Mouse (Mus musculus): ENCODE results near the gene Mpp6. TPM values are rescaled to one million over a fixed set of nuclear protein-coding genes. Genes with fewer than 3 reads are reported as not detected.

Mpp6 gene
- polyA plus RNA-seq (2015; fragmentation: Nextera tagmentation; extraction: Ambion mirVana), result 50.6 and 51.0 TPM in 2 replicates

DNA sequence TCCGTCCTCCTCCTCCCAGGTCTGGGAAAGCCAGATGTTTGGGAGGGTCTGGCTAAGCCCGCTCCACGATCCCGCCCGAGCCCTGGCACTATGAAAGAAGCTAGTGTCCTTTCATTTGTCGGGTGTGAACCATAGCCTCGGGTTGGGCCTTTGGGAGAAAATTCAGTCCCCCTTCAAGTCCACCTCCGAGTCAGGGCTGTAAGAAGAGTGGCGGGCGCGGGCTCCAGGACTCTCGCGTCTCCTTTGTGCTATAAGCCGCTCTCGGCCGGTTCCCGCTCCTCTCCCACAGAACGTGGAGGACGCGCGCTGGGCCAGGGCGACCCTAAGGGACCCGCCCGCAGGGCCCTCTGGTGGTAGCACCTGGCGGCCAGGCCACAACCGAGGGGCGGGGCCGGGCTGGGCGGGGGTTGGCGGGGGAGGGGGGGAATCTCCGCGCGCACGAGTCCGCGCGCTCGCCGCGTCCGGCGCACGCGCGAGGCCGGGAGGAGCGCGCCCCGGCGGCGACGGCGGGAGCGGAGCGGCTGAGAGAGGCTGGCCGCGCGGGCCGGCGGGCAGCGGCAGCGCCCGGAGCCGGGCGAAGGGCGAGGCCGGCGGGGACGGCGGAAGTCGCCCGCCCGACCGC lies at the start of gene Mpp6:
Gene Mpp6 (plus strand): TSS at position 485 of the 622 bp plus-strand sequence.
- peak; percentile 77 for DNase-seq (ENCODE audit: low spot score)

DNA sequence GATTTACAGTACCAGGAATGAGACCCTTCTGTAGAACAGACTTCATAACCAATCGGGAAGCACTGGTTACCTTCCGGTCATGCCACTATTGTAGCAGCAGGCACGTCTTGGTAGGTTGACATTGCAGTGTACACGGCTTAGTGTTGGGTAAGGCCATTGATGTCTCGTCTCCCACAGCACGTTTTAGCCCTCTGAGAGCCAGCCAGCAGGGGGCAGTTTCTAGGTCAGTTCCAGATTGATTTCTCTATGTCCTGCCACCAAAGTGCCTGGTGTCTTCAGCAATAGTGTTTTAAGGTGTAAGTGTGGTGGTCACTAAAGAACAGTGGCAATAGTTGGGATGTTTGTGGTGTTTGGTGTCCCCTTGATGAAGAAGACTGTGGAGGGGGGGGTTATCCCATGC lies 43.9 kb upstream of the Mpp6 start:
- no peak for DNase-seq (ENCODE audit: low spot score)

DNA sequence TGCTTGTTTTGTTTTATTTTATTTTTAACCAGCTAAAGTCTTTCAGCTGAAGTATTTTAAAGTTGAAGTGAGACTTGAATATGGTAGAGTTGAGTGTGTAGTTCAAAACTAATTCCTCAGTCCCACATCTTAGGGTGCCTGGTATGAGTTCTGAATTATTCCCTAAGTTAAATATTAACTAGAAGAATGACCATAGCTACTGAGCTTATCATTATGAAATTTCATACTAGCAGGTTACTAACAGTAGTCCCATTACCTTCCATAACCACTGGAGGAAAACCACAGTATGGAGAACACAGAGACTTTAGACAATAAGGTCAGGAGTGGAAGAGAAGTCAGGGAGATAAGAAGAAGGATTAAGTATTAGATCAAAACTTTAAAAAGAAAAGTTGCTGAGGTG lies 41.6 kb upstream of the Mpp6 start:
- DNase-seq (ENCODE audit: low spot score), result no peak

DNA sequence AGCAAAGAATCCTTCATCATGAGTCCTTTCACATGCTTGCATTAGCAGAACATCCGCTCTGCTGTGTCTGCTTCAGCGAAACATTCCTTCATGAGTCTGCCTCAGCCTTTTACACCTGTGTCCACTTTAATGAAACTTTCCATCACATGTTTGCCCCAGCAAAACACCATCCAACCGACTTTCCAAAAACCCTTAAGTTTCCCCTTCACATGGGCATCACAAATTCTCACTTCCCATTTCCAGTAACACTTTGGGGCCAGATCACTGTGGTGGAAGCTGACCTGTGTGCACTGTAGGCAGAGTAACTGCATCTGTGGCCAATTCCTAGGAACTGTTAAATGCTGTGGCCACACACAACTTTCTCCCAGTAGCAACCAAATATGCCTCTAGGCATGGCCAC lies 34.8 kb upstream of the Mpp6 start:
- no peak for DNase-seq (ENCODE audit: low spot score)

DNA sequence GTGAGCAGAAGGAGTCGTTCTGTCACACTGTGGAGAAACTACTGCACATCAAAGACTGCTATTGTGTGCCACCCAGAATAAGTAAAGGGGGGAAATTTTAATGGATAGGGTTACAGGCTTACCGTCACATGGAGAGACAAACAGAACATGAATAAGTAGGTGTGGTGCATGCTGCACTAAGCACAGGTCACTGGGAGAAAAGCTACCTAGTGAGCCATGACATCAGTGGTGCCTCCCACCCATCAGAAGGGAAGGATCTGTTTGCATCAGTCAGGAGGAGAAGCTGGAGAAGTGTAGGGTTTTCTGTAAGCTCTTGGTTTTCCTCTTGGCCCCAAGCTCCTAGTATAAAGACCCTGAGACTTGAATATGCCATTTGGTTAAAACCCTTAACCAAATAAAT lies 33.6 kb upstream of the Mpp6 start:
- no peak for DNase-seq (ENCODE audit: low spot score)

DNA sequence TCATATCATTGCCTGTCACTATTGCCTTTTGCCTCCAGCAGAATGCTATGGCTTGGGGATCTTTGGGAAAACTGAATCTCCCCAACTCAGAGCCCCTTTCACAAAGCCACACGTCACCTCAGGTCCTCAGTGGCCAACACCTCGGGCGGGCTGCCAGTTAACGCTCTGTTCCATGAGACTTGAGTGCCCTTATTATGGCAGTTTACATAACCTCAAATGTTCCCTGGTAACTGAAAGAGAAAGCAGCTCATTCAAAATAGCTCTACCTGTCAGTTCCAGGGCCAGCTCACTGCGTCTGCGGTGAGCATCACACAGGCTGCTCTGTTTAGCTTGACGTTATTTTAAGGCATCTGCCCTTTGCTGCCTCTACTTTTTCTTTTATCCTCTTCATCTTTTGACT lies 29.6 kb upstream of the Mpp6 start:
- DNase-seq (ENCODE audit: low spot score), result no peak

DNA sequence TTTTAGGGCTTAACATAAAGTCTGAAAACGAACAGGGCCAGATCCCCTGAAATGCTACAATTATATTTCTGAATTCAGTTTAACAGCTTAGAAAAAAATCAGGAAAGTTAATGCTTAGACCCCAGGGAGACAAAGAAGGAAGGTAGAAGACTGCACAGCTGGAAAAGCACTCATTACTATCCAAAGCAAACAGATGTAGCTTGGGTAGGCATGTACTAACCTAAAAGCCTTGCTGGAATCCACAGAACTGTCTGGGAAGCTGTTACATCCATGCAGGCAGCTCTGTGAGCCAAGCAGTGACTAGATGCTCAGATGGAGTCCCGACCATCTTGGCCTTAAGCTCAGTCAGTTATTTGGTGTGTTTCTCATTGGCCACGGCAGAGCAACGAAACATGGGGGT lies 24.8 kb upstream of the Mpp6 start:
- DNase-seq (ENCODE audit: low spot score), result no peak

DNA sequence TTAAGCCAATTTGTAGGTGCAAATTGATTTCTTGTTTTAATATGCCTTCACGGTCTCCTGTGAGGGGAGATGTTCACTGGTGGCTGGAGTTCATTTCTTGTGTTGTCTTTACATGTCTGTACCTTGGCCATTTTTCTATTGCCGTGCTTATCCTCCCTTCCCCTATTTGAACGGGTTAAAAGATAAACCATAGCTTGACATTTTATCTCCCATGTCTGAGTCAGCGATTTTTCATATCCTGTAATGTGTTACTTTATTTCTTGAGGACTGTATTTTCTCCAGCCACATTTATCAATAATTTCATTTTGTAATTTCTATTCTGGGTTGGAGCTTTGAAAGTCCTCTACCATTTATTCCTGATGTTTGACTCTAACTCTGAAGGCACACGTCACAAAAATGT lies 20.7 kb upstream of the Mpp6 start:
- DNase-seq (ENCODE audit: low spot score), result no peak

DNA sequence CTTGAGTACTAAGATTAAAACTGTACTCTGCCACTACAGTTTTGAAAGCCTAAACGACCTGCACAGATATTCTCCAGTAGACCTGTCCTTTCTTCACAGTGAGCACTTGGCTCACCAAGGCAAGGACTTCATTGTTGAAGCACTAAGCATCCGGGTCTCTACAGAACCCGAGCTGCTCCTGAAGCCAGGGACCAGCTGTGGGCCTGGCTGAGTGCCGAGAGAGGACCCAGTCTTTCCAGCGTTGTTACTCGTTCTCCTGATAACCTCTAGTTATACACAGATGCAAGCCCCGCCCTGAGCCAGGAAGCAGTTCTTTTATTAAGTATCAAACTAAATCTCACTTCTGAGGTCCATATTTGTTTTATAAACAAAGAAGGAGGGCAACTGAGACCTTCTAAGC lies 19.8 kb upstream of the Mpp6 start:
- no peak for DNase-seq (ENCODE audit: low spot score)

DNA sequence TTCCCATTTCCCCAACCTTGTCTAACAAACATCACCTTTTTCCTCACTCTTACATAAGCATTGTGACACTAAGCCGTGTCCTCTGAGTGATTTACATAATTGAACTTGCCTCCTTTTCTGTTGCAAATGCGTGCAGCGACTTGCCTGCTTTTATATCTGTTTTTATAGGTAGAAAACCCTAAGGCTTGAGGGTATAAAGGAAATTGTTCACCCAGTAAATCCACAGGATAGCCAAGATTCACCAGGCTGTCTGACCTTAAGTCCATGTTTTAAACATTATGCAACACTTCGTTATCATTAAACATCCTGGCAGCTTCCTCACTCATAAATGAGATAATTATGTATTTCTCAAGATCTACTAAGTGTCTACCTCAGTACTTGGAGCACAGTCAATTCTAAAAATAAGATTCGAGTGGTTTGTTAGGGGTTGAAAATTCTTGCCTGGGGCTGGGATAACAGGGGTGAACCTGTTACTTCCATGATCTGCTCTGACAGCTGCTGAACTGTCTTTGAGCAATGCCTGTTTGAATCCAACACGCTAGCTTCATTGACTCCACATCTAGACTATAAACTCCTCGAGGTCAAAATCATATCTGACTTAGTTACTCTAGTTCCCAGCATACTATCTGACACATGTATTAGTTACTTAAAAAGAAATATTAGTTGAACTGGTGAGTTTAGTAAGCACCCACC lies 18.4 kb upstream of the Mpp6 start:
- DNase-seq (ENCODE audit: low spot score), result no peak

DNA sequence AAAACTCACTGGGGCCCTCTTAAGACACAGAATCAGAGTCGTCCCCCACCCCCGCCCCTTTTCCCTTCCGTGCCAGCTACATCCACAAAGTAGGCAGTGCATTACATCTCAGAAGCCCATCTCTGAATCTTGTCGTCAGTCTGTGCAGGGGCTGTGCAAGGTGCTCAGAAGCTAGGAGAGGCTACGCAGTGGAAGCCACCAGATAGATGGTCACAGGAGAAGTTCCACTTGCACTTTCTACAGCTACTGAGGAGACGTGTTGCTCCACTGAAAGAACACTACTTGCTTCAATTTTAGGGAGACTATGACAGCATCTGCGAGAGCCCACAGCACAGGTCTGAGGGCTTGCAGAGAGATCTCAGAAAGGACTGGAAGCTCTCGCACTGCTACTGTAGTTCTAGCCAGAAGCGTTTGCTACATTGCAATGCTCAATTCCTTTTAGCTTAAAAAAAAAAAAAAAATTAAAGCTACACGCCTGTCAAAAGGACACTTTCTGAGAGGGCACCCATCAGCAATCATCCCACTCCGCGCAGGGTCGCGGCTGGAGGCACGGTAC lies 762 bp upstream of the Mpp6 start:
- peak; percentile 28 for DNase-seq (ENCODE audit: low spot score)

DNA sequence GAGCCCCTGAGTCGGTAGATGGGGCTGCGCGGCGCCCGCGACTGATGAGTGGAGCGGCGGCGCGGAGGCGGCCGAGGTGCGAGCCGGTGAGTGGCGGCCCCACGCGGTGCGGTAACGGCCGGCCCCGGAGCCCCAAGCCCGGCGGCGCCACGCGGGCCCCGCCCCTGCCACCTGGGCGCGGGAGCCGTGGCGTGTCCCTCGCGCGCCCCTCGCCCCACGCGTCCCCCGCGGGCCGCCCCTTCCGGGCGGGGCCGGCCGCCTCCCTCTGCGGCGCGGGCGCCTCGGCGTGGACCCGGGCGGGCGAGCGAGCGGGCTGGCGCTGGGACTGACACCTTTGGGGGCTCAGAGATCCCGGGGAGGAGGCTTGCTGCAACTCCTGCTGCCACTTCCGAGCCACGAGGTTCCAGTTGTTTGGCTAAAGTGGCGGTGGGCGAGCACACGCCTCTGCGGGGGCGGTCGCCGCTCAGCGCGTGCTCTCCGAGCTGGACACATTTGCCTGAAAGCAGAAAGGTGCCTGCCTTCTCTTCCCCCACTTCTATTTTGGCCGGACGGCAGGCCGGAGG lies 419 bp downstream of the Mpp6 start:
- peak; percentile 55 for DNase-seq (ENCODE audit: low spot score)

DNA sequence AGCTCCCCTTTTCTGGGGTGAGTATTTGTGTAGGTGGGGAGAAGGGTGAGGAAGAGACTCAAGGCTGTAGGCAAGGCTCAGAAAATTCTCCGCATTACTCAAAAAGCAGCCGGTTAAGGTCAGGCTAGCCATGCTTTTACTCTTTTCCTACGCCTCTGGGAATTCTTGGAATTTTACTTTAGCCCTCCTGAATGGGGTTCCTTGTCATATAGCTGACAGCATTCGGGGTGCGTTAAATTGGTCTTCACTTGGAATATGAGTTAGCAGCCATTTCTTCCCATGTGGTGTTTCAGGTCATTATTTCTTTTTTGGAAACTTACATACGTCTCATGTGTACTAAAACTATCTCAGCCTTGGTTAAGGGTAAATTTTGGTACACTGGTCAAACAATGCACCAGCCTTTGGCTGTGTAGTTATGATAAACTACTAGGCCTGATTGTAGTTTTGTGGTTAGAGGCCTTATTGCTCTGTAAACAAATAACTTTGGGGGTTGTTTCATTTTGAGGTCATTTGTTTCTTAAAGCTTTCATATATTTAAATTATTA lies 1.1 kb downstream of the Mpp6 start:
- DNase-seq (ENCODE audit: low spot score), result no peak

DNA sequence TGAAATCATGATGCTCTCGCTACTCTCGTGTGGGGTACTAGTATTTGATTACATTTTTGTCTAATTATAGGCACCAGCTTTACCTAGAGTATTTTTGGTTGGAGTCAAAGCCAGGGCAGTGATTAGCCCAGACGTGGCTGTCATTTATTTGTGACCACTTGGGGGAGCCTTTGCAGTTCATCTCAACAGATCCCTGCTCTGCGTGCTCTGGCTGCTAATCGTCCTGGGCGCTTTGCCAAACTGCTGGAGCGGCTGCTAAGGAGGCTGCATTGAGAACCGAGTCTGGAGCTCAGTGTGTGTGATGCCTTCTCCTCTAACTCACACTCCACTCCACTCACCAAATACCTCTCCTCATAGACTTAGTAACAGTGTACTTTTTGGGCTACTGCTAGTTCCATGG lies 2.7 kb downstream of the Mpp6 start:
- peak; percentile 78 for DNase-seq (ENCODE audit: low spot score)

DNA sequence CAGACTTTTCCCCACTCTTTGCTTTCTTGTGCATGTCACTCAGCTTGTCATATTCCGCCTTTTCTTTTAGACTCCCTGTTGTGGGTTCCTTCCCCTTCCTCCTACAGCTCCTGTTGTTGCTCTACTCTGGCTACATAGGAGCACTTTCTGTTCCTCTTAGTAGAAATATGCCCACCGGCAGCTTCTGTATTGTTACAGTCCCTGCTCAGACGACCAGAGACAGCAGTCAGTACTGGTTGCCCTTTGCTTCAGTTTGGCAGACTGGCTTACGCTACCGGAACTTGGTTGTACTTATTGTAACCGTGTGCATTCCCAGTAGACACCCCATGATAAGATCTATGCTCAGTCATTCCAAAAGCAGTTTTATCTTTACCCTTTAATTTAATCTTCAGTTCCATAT lies 4.2 kb downstream of the Mpp6 start:
- DNase-seq (ENCODE audit: low spot score), result no peak

DNA sequence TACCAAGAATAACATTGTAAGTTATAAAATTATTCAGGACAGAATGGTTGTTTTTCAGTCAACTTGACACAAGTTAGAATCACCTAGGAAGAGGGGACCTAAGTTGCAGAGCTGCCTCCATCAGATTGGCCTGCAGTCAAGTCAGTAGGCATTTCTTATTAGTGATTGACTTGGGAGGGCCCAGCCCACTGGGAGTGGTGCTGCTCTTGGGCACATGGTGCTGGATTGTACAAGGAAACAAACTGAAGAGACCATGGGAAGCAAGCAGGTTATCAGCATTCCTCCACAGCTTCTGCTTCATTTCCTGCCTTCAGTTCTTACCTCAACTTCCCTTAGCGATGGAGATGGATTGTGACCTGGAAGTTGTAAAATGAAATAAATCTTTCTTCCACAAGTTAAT lies 10.9 kb downstream of the Mpp6 start:
- no peak for DNase-seq (ENCODE audit: low spot score)

DNA sequence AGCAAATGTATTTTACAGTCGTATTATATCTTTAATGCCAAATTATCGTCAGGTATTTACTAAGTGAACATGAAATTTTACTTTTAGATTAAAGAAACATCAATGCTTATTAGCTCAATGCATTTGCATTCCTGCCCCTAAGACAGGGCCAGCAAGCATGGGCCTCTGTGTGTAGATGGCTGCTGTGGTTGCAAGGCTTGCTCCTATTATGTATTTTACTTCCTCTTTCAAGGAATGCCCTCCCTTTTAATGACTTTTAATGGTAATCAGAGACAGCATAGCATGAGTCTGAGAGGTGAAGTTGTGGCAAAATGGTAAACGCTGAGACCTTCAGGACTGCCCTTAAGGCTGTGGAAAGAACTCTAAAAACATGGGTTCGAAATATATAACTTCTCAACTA lies 12.8 kb downstream of the Mpp6 start:
- DNase-seq (ENCODE audit: low spot score), result no peak

DNA sequence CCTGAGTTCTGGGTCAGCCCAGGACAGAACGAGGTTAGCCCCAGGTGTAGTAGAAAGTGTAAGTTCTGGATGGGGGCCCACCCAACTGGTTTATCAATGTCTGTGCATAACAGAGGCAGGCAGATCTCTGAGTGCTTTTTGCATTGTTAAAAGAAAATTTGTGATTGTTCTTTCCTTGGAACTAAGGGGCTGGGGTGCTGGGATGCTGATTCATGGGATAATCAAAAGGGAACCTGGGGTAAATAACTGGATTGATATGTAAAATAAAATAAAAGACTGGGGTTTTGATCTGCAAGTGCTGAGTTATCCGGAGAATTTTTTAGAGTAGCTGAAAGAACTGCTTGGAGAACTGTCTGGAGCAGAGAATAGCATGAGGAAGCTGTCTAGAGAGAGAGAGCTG lies 14.2 kb downstream of the Mpp6 start:
- no peak for DNase-seq (ENCODE audit: low spot score)

DNA sequence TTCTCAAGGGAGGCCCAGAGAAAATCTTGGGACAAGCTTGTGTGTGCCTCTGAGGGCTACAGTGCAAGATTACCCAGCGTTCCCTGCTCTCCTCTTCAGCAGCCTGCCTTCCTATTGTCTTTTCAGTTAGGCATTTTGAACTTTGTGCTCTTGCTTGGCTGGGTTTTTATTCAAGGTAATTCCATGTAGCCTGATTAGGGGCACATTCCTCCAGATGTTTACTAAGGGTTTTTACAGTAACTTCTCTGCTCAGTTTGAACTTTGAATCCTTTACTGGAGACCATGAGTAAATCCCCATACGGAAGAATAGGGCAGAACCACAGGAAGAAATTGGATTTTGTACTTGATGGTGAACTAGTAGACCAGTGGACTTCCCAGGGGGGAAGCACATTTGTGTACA lies 16.3 kb downstream of the Mpp6 start:
- no peak for DNase-seq (ENCODE audit: low spot score)

DNA sequence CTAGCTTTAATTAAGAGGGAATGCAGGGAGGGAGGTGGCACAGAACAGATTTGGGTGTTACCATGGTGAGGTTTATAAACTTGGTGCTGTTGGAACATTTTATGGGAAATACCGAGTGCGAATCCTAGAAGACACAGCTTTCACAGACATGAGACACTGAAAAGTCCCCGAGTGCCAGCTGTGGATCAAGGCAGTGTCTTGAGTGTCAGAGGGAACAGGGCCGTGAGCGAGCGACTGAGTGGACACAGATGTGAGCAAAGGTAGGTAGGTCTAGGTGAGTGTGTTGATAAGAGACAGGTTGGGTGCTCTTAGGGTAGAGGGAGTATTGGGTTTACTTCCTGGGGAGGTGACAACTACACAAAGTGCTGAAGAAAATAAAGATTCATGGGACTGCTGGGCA lies 17.5 kb downstream of the Mpp6 start:
- DNase-seq (ENCODE audit: low spot score), result no peak

DNA sequence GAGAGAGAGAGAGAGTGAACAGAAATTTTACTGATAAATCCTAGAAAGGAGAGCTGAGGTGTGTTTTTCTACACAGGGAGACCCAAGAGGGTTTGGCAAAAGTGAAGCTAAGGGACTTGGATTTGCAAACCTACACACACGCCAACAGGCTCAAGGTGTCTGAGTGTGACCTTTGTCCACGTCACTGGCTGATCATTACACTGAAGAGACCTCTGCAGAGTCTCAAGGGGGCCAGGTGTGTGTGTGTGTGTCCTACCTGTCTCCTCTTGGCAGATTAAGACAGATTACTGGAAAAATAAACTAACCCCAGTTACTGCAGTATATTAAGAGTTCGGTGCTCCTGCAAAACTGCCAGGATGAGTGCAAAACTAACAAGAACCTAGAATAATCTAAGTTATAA lies 27.6 kb downstream of the Mpp6 start:
- DNase-seq (ENCODE audit: low spot score), result no peak

DNA sequence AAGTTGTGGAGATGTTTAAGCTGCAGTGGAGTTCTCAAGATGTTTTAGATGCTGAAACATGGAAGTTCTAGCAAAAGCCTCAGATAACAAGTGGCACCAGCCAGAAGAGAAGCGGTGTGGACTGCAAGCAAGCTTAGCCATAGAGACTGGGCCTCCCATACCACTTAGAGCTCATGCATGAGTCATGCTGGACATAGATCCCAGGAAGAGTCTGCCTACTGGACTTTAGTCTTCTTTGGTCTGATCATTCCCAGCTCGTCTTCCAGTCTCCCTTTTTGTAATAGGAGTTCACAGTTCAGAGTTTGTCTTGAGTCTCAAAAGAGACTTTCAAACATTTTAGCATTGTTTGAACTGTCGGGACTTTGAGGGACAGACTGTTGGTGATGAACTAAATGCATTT lies 29.5 kb downstream of the Mpp6 start:
- DNase-seq (ENCODE audit: low spot score), result no peak

DNA sequence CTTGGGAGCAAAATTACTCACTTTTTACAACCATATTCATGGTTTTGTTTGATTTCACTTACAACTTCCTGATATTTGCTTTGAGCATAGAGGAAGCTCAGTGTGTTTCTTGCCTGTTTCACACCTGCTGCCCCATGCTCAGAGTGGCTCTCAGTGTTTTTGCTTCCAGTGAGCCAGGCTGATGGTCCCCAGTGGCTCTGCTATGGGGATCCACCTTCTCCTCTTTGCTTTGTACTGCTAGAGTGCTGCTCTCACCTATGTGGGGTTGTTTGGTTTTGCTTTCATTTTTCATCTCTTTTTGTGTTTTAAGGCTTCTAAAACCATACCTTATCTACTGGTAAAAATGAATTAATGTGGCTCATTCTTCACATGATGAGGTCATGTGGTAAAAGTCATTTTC lies 36.1 kb downstream of the Mpp6 start:
- DNase-seq (ENCODE audit: low spot score), result peak; percentile 26
